ENCODE assay signal across 8 mouse cellular contexts in the genomic region with DNA sequence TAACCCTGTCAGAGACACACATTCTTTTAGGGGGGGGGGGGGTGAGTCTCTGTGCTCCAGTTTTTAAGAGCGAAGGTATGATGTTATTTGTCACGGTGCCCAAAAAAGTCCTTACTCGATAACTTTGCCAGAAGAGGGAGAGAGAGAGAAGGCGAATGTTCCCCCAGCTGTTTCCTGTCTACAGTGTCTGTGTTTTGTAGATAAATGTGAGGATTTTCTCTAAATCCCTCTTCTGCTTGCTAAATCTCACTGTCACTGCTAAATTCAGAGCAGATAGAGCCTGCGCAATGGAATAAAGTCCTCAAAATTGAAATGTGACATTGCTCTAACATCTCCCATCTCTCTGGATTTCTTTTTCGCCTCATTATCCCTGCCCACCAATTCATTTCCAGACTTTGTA. TPM values are rescaled to one million over a fixed set of nuclear protein-coding genes. Genes with fewer than 3 reads are reported as not detected.
DNase-seq lines count a peak whose midpoint lies in the region; ATAC-seq lines count a peak whose summit lies in the region.

No protein-coding gene starts in this region.

- peak overlapping the region; percentile 80 for H3K27ac ChIP-seq in lung, embryonic 15.5 days
- no peak overlapping the region for H3K27ac ChIP-seq in forebrain, embryonic 15.5 days (replicated peaks)
- H3K27ac ChIP-seq in intestine, embryonic 16.5 days (ENCODE audit: low read length), result peak overlapping the region; percentile 81; the same call in 1 of the 2 replicates

- peak overlapping the region; percentile 70 for H3K4me2 ChIP-seq in lung, embryonic 15.5 days
- peak overlapping the region; percentile 73; the same call in 1 of the 2 replicates for H3K4me2 ChIP-seq in forebrain, embryonic 15.5 days (replicated peaks)
- peak overlapping the region; percentile 73 for H3K4me2 ChIP-seq in intestine, embryonic 16.5 days (ENCODE audit: low read depth, low read length)

- intact Hi-C loops in left cerebral cortex, postnatal 36 days (cut with DNase I), result loop anchor here (10.0 kb wide), 1 partner anchor 256 kb away; no protein-coding TSS in a partner anchor

- no peak for DNase-seq in lung, postnatal 14 days
- peak; percentile 38 for DNase-seq in lung, postnatal 36 days
- no peak for DNase-seq in cerebellum, adult 11-12 months
- no peak for DNase-seq in testis, postnatal 10 days (ENCODE audit: low spot score)
- DNase-seq in left cerebral cortex, postnatal 36 days (ENCODE audit: low spot score in 2 of 2), result no peak

- H3K4me1 ChIP-seq in lung, embryonic 15.5 days, result peaks cover 42% of the 10 kb centered on the region
- H3K4me1 ChIP-seq in forebrain, embryonic 15.5 days, result peaks cover 29% of the 10 kb centered on the region
- peaks cover 14% of the 10 kb centered on the region for H3K4me1 ChIP-seq in intestine, embryonic 16.5 days (ENCODE audit: control insufficient read depth, insufficient read depth, low read length)

- 13% methylated on average over 6 of the region's 6 CpGs for WGBS in lung, embryonic 15.5 days
- 36% methylated on average over 6 of the region's 6 CpGs for WGBS in forebrain, embryonic 15.5 days
- 16% methylated on average over 6 of the region's 6 CpGs for WGBS in intestine, embryonic 16.5 days

- no peaks in the 10 kb centered on the region for H3K9me3 ChIP-seq in lung, embryonic 15.5 days
- no peaks in the 10 kb centered on the region for H3K9me3 ChIP-seq in forebrain, embryonic 15.5 days
- H3K9me3 ChIP-seq in intestine, embryonic 16.5 days (ENCODE audit: control insufficient read depth, low read length), result no peaks in the 10 kb centered on the region

- H3K9ac ChIP-seq in lung, embryonic 15.5 days, result no peak overlapping the region
- H3K9ac ChIP-seq in forebrain, embryonic 15.5 days (replicated peaks), result no peak overlapping the region
- H3K9ac ChIP-seq in intestine, embryonic 16.5 days (ENCODE audit: low read depth, low read length), result 0 out of 2 replicates have a peak overlapping the region, but pooled peaks have one; percentile 41

- peaks cover 37% of the 10 kb centered on the region for H3K27me3 ChIP-seq in lung, embryonic 15.5 days
- H3K27me3 ChIP-seq in forebrain, embryonic 15.5 days, result peaks cover 8% of the 10 kb centered on the region; the same call in 1 of the 2 replicates
- H3K27me3 ChIP-seq in intestine, embryonic 16.5 days (replicated peaks; ENCODE audit: control insufficient read depth, insufficient read depth, low read length), result no peaks in the 10 kb centered on the region

- H3K36me3 ChIP-seq in lung, embryonic 15.5 days, result no peaks in the 10 kb centered on the region
- H3K36me3 ChIP-seq in forebrain, embryonic 15.5 days, result no peaks in the 10 kb centered on the region
- H3K36me3 ChIP-seq in intestine, embryonic 16.5 days (ENCODE audit: control insufficient read depth, insufficient read depth, low read length), result no peaks in the 10 kb centered on the region

- no peak for ATAC-seq in lung, embryonic 15.5 days (ENCODE audit: borderline replicate concordance, extremely low read depth, low FRiP score, low TSS enrichment)
- ATAC-seq in forebrain, embryonic 15.5 days (replicated peaks), result no peak
- ATAC-seq in intestine, embryonic 16.5 days, result peak; percentile 61

- H3K4me3 ChIP-seq in lung, embryonic 15.5 days, result peak overlapping the region; percentile 52
- peak overlapping the region; percentile 42; the same call in 1 of the 2 replicates for H3K4me3 ChIP-seq in forebrain, embryonic 15.5 days
- peak overlapping the region; percentile 59 for H3K4me3 ChIP-seq in intestine, embryonic 16.5 days (ENCODE audit: low read length)

RNA-seq across cellular contexts. Expression of a gene that starts 0.9 kb away (rescaled TPM):
- 74.5 and 77.1 TPM in 2 replicates for polyA plus RNA-seq in lung, embryonic 15.5 days (2015; fragmentation: Nextera tagmentation; extraction: Ambion mirVana)
- polyA plus RNA-seq in forebrain, embryonic 15.5 days (2015; fragmentation: Nextera tagmentation; extraction: Ambion mirVana), result 3.8 and 4.6 TPM in 2 replicates
- 36.2 and 36.3 TPM in 2 replicates for polyA plus RNA-seq in intestine, embryonic 16.5 days (2015; fragmentation: Nextera tagmentation; extraction: Ambion mirVana)
- 1 to 10 TPM; 8.1 to 8.8 TPM for total RNA-seq in left cerebral cortex, postnatal 36 days (2021)
